Mouse (Mus musculus): ENCODE measurements around the gene Kcnq2. TPM values are rescaled to one million over a fixed set of nuclear protein-coding genes. Genes with fewer than 3 reads are reported as not detected.

The Kcnq2 gene
- total RNA-seq (2015) (not detected in 2 replicates), total RNA-seq (2017) (not detected in 2 replicates)

DNA sequence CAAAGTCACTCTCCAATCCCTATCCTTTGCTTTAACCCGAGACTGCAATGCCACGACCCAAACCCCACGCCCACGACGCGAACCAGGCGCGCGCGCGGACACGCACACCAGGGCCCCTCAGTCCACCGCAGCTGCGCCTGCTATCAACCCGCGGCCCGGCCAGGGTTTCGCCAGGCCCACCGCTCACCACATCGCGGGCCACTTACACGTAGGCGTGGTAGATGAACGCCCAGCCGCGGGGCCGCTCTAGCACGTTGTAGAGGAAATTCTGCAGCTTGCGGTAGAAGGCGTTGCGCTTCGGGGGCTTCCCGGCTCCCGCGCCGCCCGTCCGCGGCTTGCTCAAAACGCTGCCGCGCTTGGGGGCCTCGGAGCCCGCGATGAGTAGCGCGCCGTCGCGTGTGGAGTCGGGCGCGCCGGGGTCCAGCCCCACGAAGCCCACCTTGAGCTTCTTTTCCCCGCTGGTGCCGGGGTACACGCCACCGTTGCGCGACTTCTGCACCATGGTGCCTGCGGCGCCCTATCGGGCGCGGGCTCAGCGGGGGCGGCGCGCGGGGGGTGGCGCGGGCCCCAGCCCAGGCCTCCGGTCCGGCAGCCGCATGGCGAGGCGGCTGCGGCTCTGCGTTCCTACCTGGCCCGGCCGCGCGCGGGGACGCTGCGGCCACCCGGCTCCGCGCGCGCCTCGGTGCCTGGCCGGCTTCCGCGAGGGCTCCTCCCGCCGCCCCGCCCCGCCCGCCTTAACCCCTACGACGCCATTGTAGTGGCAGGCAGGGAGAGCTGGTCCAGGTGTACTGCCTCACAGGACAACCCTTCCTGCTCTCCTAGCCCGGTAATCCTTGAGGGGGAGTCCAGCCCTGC, at the start of gene Kcnq2:
Gene Kcnq2 (minus strand): TSS at position 710 of the 855 bp plus-strand sequence.
- no peak for ATAC-seq (ENCODE audit: poor library complexity, severe bottlenecking)

GRCm38 (mm10) chr2:181180898-181181297, 45.8 kb upstream of the Kcnq2 start:
- ATAC-seq (ENCODE audit: poor library complexity, severe bottlenecking) = no peak

- no peak for ATAC-seq (ENCODE audit: poor library complexity, severe bottlenecking)
Measured at GRCm38 (mm10) chr2:181178471-181178870, 43.4 kb upstream of the Kcnq2 start.

GRCm38 (mm10) chr2:181178015-181178414, 42.9 kb upstream of the Kcnq2 start:
- no peak for ATAC-seq (ENCODE audit: poor library complexity, severe bottlenecking)

DNA sequence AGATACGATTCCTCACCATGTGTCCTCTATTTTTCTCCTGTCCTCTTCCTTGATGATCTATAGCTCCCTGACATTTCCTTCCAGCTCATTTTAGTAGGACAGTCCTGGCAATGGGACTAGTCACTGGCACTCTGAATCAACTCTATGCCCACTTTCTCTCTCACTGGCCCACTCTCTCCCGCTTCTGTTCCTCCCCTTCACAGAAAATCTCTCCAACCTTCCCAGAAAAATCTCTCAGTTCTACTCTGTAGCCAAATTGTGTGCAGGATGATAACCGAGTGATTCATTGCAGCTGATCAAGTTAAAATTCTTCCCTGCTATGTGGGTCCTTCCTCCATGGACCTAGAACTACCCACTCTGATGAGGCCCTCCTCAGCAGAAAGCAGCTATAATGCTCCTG, 39.5 kb upstream of the Kcnq2 start:
- no peak for ATAC-seq (ENCODE audit: poor library complexity, severe bottlenecking)

- ATAC-seq (ENCODE audit: poor library complexity, severe bottlenecking) = no peak
Measured at GRCm38 (mm10) chr2:181166469-181166868, 31.4 kb upstream of the Kcnq2 start.

GRCm38 (mm10) chr2:181160821-181161220, 25.7 kb upstream of the Kcnq2 start:
- no peak for ATAC-seq (ENCODE audit: poor library complexity, severe bottlenecking)

DNA sequence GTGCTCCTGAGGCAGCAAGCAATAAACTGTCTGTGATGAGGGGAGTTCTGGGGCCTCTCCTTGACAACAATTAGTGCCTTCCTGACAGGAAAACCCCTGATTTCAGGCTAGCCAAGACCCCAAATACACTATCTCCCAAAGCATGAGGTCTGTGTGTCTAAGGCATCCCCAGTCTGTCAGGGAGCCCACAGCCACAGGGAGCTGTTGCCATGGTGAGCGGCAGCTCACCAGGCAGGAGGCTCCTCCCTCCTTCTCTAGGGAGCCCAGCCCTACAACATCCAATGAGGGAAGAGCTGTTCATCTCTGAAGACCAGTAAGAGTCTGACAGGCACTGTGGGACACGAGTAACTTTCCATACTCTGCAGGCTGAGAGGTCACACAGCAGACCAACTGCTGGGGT, 24.7 kb upstream of the Kcnq2 start:
- ATAC-seq (ENCODE audit: poor library complexity, severe bottlenecking) = no peak

DNA sequence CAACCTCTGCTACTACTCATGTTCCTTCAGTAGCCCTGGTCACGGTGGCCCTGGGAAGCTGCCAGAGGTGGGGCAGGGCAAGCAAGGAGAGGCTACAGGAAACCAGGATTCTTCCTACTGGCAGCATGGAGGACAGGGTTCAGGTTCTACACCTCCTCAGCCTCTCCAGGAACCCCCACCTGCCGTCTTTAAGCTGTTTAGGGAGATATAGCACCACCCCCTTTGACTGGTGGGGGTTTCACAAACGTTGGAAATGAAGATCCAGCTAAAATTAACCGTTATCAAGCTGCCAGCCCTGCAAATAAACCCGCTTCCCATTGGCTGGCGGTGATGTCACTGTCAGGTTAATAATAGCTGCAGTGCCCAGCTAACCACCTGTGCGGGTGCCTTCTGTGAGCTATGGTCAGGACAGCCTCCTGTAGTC, 24.0 kb upstream of the Kcnq2 start:
- no peak for ATAC-seq (ENCODE audit: poor library complexity, severe bottlenecking)

- ATAC-seq (ENCODE audit: poor library complexity, severe bottlenecking) = no peak
Measured at GRCm38 (mm10) chr2:181158471-181158870, 23.4 kb upstream of the Kcnq2 start.

GRCm38 (mm10) chr2:181157716-181158302, 22.7 kb upstream of the Kcnq2 start:
- no peak for ATAC-seq (ENCODE audit: poor library complexity, severe bottlenecking)

DNA sequence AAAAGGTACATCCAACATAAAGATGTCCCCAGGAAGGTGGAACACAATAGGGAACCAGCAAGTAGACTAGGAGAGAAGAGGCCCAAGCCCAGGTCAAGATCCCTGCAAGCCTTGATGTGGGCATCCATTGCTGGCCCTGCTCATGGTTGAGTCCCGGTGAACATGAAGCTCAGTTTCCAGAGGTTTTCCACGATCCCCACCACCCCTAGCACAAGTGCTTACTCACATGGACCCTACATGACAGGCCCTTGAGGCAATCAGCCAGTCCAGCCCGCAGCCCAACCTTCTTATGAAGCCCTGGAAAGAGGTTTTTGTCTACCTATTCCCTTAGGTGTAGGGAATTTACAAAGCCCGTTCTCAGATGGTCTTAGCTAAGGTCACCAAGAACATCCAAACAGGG, 22.1 kb upstream of the Kcnq2 start:
- ATAC-seq (ENCODE audit: poor library complexity, severe bottlenecking) = no peak

DNA sequence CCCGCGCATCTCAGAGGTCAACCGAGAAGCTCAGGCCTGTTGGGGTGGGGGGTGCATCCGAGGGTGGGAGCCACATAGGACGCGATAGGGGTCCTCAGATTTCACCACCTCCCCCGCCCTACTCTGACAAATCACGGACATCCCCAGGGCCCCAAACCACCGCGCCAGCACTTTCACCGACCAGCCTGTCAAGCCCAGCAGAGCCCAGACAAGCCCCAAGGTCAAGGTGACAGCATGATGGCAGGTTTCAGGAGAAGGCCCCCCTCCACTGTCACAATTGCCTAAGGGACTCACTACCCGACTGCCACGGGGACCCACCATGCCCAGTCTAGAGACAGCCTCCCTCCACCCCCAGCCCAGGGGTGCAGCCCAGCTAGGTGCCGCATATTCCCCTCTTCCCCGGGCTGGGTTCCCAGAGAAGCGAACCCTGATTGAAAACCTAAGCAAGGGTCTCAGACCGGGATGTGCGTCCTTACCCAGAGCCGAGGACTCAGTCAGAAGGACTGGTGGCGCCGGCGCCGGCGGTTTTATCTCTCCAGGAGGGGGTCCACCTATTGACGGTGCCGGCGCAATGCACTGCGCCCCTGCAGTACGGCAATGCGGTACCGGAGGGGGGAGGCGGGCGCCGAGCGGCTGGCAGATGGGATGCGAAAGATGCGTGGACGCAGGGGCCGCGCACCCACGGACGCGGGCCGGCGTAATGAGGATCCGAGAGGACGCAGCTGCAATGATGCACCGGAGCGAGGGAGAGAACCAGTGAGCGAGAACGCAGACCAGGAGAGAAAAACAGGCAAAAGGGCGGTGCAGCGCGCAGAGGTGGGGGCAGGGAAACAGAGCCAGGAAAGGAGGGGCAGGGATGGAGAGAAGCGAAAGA, 21.4 kb upstream of the Kcnq2 start, which contains the start of gene Eef1a2:
Gene Eef1a2 (minus strand): TSS at position 767 of the 874 bp plus-strand sequence.
- no peak for ATAC-seq (ENCODE audit: poor library complexity, severe bottlenecking)

- ATAC-seq (ENCODE audit: poor library complexity, severe bottlenecking) = no peak
Measured at GRCm38 (mm10) chr2:181155801-181156200, 20.7 kb upstream of the Kcnq2 start.

DNA sequence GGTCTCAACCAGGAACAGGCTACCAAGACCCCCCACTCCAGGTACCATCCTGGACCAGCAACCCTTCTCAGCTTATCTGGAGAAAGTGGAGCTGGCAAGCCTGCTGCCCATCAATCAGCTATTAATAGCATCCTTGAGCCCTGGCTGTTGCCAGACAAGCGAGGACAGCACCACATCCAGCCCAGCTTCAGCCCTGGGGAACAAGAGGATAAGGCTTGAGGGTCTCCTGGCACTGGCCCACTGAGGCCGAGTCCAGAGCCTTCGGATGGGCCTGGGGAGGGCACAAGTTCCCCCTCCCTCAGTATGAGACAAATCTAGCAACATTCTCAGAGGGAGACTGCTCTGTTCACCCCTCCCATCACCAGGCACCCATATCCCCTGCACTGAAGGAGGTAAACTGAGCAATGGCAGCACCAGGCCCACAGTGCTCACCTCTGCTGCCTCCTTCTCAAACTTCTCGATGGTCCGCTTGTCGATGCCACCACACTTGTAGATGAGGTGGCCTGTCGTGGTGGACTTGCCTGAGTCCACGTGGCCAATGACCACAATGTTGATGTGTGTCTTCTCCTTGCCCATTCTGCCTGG, 19.8 kb upstream of the Kcnq2 start:
- ATAC-seq (ENCODE audit: poor library complexity, severe bottlenecking) = no peak

DNA sequence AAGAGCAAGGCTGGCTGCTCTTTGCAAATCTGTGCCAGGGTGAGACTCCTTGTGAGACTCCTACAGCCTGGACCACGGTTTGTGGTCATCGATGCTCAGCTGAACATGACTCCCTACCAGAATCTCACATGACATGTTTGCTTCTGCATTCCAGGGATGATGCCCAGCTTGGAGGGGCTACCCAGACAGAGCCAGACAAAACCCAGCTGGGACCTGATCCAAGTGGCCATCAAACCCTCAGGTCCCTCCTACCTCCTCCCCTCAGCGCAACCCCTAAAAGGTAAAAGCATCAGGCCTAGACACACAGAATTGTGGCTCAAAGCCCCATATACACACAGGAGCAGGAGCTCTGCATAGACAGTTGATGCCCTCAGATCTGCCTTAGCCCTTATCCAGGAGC, 19.3 kb upstream of the Kcnq2 start:
- ATAC-seq (ENCODE audit: poor library complexity, severe bottlenecking) = no peak

DNA sequence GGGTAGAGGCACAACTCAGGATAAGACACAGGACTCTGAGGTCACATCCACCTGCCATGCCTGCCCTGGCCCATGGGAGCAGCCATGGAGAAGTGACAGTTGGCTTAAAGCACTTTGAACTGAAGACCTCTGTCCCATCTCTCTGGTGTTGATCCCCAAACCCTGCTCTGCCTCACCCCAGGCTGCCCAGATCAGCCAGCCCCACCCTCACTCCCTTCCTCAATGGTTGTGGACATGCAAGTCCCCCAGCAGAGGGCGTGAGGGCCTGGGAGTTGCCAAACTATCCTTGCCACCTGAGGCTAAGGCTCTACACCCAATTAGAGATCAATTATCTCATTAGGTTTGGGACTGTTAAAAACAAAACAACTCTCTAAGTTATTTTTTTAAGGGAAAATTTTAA, 18.7 kb upstream of the Kcnq2 start:
- ATAC-seq (ENCODE audit: poor library complexity, severe bottlenecking) = no peak

DNA sequence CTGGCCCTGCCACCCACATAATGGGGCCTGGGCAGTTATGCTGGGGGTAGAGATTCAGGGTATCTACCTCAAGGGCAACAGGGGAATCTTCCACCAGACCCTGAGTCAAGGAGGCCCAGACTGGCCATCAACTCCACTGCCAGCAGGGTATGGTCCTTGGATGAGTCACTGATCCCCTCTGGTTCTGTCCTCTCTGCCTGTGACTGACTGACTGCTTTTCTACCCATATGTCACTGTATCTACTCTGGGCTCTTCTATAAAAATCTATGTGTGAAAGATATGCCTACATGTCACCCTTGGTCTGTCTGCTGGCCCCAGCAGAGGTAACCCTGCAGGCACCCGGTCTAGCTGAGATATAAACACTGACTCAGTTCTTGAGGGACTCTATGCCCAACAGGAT, 18.0 kb upstream of the Kcnq2 start:
- no peak for ATAC-seq (ENCODE audit: poor library complexity, severe bottlenecking)

DNA sequence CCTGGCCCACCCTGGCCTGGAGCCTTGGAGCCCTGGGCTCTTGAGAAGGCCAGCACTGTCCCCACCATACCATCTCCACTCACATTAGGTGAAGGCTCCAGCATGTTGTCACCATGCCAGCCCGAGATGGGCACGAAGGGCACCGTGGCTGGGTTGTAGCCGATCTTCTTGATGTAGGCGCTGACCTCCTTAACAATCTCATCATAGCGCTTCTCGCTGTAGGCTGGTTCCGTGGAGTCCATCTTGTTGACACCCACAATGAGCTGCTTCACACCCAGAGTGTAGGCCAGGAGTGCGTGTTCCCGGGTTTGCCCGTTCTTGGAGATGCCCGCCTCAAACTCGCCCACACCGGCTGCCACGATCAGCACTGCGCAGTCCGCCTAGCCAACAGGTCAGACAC, 17.6 kb upstream of the Kcnq2 start:
- ATAC-seq (ENCODE audit: poor library complexity, severe bottlenecking) = no peak

DNA sequence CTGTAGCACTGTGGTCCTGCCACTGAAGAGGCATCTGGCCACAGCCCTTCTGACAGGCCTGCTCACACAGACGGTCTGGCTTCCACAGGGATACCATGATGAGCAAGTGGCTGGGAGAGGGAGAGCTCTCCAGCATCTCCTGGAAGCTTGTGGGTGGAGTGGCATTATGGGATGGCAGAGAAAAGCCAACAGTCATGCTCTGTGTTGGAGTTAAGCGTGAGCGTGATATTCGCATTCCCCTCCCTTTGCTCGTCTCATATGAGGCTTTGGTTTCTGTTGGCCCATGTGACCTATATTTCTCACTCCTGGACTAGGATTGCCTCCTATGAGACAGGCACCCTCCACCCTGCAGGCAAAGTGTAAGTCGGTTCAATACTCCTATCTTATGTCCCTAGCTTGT, 15.2 kb upstream of the Kcnq2 start:
- ATAC-seq (ENCODE audit: poor library complexity, severe bottlenecking) = no peak

Data from megakaryocyte, adult 5-6 weeks (primary cell).